Mouse (Mus musculus): ENCODE results near the gene Cep164. TPM values are rescaled to one million over a fixed set of nuclear protein-coding genes. Genes with fewer than 3 reads are reported as not detected.

The Cep164 gene
- polyA plus RNA-seq, 1 experiment: 23.1 TPM

DNA sequence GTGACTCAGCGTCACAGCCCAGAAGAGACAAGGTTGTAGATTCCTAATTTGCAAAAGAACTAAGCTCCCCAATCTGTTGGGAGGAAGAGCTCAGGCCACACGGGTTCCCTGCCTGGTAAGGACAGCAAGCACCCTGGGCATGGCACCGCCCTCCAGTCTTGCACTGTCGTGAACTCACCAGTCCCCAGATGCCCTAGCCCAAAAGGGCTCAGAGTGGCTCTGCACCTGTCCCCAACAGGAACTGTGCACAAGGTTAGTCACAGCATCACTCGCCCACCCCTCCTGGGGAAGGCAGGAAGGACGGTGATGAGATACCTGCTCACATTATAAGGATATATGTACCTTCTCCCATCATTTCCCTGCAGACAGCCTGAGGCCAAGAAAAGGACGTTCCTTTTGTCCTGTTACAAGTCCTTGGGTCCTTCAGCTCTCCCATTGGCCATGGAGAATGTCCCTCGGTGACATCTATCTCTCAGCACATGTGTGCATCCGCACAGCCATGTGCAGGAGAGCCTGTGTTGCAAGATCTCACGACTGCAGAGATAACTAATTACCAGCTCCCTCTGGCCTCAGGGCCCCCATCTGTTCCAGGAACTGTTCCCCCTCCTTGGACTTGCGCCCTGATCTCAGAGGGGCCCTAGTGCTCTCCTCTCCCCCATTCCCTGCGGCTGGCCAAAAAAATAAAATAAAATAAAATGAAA, 89.3 kb downstream of the Cep164 start:
- Histone ChIP-seq H3K4me1 (ENCODE audit: control insufficient read depth, insufficient read depth, low read length) (no peaks in the 10 kb centered on the region), H3K4me3 (replicated peaks; ENCODE audit: extremely low read depth, low read depth, low read length) (no peak overlapping the region)
- TF ChIP-seq POLR2A (IDR thresholded peaks at IDR 0.05; ENCODE audit: borderline replicate concordance, extremely low read depth, low read depth, low read length) (no peak), CTCF (IDR thresholded peaks at IDR 0.05; ENCODE audit: insufficient read depth, low read length) (no peak)
- WGBS: 60% methylated on average over 12 of the region's 12 CpGs
- no peak for DNase-seq

DNA sequence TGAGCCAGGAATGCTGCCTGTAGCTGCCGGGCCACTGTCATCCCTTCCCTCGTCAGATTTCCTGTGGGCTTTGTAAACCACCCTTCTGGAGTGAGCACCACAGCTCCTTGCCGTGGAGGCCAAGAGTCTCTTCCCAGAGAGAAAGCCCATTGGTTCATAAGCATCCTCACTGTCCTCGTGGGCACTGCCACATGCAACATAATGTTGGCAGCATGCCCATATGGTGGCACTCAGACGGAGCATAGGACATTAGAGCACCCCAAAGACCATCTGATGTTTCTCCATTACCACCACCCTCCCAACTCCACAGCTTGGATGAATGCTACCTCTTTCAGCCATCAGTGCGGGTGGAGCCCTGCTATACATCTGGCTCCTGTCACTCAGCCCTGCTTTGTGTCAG, 95.2 kb downstream of the Cep164 start:
- WGBS: 53% methylated on average over 6 of the region's 6 CpGs
- no peak overlapping the region for H3K4me3 ChIP-seq (replicated peaks; ENCODE audit: extremely low read depth, low read depth, low read length)
- no peak for DNase-seq
- TF ChIP-seq POLR2A (IDR thresholded peaks at IDR 0.05; ENCODE audit: borderline replicate concordance, extremely low read depth, low read depth, low read length) (no peak), CTCF (IDR thresholded peaks at IDR 0.05; ENCODE audit: insufficient read depth, low read length) (no peak)
- H3K4me1 ChIP-seq (ENCODE audit: control insufficient read depth, insufficient read depth, low read length): no peaks in the 10 kb centered on the region

DNA sequence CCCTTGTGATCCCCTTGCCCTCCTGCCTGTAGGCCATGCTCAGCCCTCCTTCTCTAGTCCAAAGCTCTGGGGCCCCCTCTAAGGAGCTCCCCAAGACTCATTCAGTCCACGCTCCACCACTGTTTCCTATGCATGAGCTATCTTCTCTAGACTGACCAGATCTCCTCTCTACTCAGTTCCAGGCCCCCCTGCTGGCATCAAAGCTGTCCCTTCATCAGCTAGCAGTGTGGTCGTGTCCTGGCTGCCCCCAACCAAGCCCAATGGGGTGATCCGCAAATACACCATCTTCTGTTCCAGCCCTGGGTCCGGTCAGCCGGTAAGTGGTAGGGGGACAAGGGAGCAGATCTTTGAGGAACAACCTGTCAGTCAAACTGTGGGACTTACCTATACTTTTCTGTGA, 96.6 kb downstream of the Cep164 start:
- 83% methylated on average over 5 of the region's 5 CpGs for WGBS

DNA sequence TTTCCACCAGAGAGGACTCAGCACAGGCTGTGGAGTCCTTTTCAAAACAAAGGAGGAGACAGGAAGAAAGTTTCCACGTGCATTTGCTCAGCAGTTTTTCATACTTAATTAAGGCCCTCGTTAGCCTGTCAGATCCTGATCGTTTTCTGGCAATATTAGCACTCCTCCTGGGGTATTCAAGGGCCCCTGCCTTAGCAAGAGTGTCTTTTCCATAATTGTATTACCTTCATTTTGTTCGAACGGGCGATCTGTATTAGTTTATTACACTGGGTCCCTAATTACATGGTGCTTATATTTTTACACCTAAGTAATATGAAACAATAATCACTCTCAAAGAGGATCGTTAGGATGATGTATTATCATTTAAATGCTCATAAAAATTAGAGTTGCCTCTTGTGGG, 108.5 kb downstream of the Cep164 start:
- WGBS: 66% methylated on average over 7 of the region's 7 CpGs
- no peaks in the 10 kb centered on the region for H3K4me1 ChIP-seq (ENCODE audit: control insufficient read depth, insufficient read depth, low read length)
- no peak overlapping the region for H3K4me3 ChIP-seq (replicated peaks; ENCODE audit: extremely low read depth, low read depth, low read length)
- TF ChIP-seq POLR2A (IDR thresholded peaks at IDR 0.05; ENCODE audit: borderline replicate concordance, extremely low read depth, low read depth, low read length): no peak
- TF ChIP-seq CTCF (IDR thresholded peaks at IDR 0.05; ENCODE audit: insufficient read depth, low read length): no peak
- DNase-seq: no peak

More for the DNA sequence above, 96.6 kb downstream of the Cep164 start:
- TF ChIP-seq CTCF (IDR thresholded peaks at IDR 0.05; ENCODE audit: insufficient read depth, low read length) (no peak), POLR2A (IDR thresholded peaks at IDR 0.05; ENCODE audit: borderline replicate concordance, extremely low read depth, low read depth, low read length) (no peak)
- DNase-seq: no peak
- Histone ChIP-seq H3K4me3 (replicated peaks; ENCODE audit: extremely low read depth, low read depth, low read length) (no peak overlapping the region), H3K4me1 (ENCODE audit: control insufficient read depth, insufficient read depth, low read length) (no peaks in the 10 kb centered on the region)

Other genes starting within 250 kb of the Cep164 start
- 21.0 and 25.7 TPM in 2 replicates for gene Bace1, start 9.9 kb upstream of the Cep164 start, polyA plus RNA-seq (2012; rRNA removed)
- 29.0 and 33.4 TPM in 2 replicates for gene Pcsk7, start 77.8 kb upstream of the Cep164 start, polyA plus RNA-seq (2012; rRNA removed)
- 12.3 and 16.3 TPM in 2 replicates for gene Rnf214, start 78.2 kb upstream of the Cep164 start, polyA plus RNA-seq (2012; rRNA removed)
- gene Tagln, start 107.4 kb upstream of the Cep164 start, polyA plus RNA-seq (2012; rRNA removed): 226 and 279 TPM in 2 replicates
- 357 and 550 TPM in 2 replicates for gene Sidt2, start 126.6 kb upstream of the Cep164 start, polyA plus RNA-seq (2012; rRNA removed)
- gene Pafah1b2, start 184.0 kb upstream of the Cep164 start, polyA plus RNA-seq (2012; rRNA removed): 22.0 and 24.9 TPM in 2 replicates
- gene Sik3, start 184.1 kb upstream of the Cep164 start, polyA plus RNA-seq (2012; rRNA removed): 16.7 and 22.2 TPM in 2 replicates

Measured in lung, adult 2 months (tissue).